Mouse (Mus musculus): ENCODE results near the gene Cdc25b. TPM values are rescaled to one million over a fixed set of nuclear protein-coding genes. Genes with fewer than 3 reads are reported as not detected.

Cdc25b gene
- polyA plus RNA-seq, 1 experiment from 2014 or later, result 77.7 TPM

DNA sequence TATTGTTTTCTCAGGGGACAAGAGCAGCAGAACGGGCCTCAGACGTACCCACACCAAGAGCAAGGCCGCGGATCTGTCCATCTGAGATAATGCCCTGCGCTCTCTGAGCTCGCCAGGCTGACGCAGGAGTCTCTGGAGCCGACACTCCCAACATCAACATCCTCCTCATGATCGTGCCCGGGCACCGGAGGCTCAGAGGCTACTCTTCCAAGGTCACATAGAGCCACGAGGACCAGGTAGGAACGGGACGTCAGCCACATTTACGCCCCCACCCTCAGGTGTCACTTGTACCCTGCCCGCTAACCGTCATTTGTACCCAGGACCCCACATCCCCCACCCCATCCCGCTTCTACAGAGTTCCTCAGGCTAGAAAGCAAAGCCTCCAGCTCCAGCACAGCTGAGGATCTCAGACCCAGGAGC is 27.2 kb upstream of the Cdc25b start:
- Histone ChIP-seq H3K9ac (replicated peaks) (peak overlapping the region; percentile 75), H3K4me2 (ENCODE audit: low read depth, low read length) (peak overlapping the region; percentile 93), H3K27me3 (ENCODE audit: insufficient read depth, low read length) (no peaks in the 10 kb centered on the region), H3K9me3 (ENCODE audit: low read length) (no peaks in the 10 kb centered on the region), H3K4me3 (ENCODE audit: low read depth, low read length) (peak overlapping the region; percentile 61), H3K36me3 (replicated peaks; ENCODE audit: insufficient read depth, low read length) (no peaks in the 10 kb centered on the region; the same call in none of the 2 replicates), H3K27ac (ENCODE audit: low read depth) (peak overlapping the region; percentile 85), H3K4me1 (ENCODE audit: insufficient read depth) (peaks cover 24% of the 10 kb centered on the region)
- WGBS (ENCODE audit: insufficient replicate concordance), result 0% methylated on average over 18 of the region's 18 CpGs
- TF ChIP-seq CTCF (IDR thresholded peaks at IDR 0.05; ENCODE audit: low read depth), result no peak
- TF ChIP-seq EP300 (IDR thresholded peaks at IDR 0.05; ENCODE audit: low read depth), result peak; percentile 39; the same call in 1 of the 2 replicates
- DNase-seq, result peak; percentile 73
- peak; percentile 81 for ATAC-seq

DNA sequence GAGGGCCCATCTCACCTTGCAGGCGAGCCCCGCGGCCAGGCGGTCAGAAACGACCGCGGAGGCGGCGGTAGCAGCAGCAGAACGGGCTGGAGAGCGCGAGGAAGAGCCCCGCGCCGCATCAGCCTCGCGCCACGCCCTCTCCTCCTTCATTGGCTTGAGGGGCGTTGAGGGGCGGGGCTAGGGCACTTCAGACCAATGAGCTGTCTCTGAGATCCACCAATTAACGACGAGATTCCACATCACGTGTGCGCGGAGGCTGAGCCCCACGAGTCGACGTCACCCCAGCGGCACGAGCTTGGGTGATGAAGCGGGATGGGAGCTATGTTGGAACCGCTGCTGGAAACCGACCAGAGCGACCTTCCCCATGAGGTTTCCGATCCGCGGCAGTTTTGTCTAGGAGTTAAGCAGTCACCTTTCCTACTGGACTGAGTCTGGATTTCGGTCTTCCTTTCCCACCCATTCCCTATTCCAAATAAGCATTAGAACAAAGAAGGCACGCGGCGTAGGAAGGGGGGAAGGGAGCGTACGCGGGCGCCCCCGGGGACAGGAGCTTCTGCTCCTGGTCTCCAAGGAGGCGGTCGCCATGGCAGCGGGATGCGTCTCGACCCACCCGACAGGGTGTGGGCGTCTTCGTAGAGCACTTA is 26.7 kb upstream of the Cdc25b start, which contains the start of gene 1700037H04Rik:
1700037H04Rik (minus strand) TSS at position 144 of the 644 bp plus-strand sequence.
- WGBS (ENCODE audit: insufficient replicate concordance), result under 1% methylated on average over 52 of the region's 54 CpGs
- DNase-seq (peak; percentile 98), ATAC-seq (peak; percentile 97)
- Histone ChIP-seq H3K9ac (replicated peaks) (peak within 1 kb of the TSS; percentile 75), H3K27me3 (ENCODE audit: insufficient read depth, low read length) (no peaks in the 10 kb centered on the region), H3K4me1 (ENCODE audit: insufficient read depth) (peaks cover 24% of the 10 kb centered on the region), H3K9me3 (ENCODE audit: low read length) (no peaks in the 10 kb centered on the region), H3K4me2 (ENCODE audit: low read depth, low read length) (peak within 1 kb of the TSS; percentile 93), H3K27ac (ENCODE audit: low read depth) (peak within 1 kb of the TSS; percentile 85), H3K36me3 (replicated peaks; ENCODE audit: insufficient read depth, low read length) (no peaks in the 10 kb centered on the region; the same call in 1 of the 2 replicates), H3K4me3 (ENCODE audit: low read depth, low read length) (peak within 1 kb of the TSS; percentile 61)
- no peak for TF ChIP-seq CTCF (IDR thresholded peaks at IDR 0.05; ENCODE audit: low read depth)

DNA sequence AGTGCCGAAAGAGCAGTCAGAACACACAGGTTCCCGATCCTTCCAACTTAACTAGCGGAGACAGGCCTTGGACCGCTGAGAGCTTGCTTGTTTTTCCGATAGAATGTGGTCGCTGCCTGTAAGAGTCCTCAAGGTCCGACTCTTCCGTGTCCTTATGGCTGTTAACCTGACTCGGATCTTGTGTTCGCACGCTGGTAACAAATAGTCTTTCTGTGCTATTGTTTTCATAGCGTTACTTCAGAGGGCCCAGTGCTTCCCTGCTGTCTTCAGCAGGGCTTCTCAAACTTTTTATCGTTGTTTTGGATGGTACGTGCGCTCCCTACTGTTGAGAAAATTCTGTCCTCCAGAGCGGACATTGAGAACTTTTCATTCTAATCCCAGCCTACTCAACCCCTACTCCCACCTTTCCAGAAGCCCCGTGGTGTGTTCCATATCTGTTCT is 26.1 kb upstream of the Cdc25b start:
- Histone ChIP-seq H3K4me1 (ENCODE audit: insufficient read depth) (peaks cover 24% of the 10 kb centered on the region), H3K9me3 (ENCODE audit: low read length) (no peaks in the 10 kb centered on the region), H3K27me3 (ENCODE audit: insufficient read depth, low read length) (no peaks in the 10 kb centered on the region), H3K27ac (ENCODE audit: low read depth) (peak overlapping the region; percentile 79), H3K9ac (replicated peaks) (peak overlapping the region; percentile 58), H3K4me2 (ENCODE audit: low read depth, low read length) (peak overlapping the region; percentile 93), H3K36me3 (replicated peaks; ENCODE audit: insufficient read depth, low read length) (no peaks in the 10 kb centered on the region), H3K4me3 (ENCODE audit: low read depth, low read length) (peak overlapping the region; percentile 61)
- WGBS (ENCODE audit: insufficient replicate concordance), result 1% methylated on average over 17 of the region's 17 CpGs
- no peak for ATAC-seq
- TF ChIP-seq CTCF (IDR thresholded peaks at IDR 0.05; ENCODE audit: low read depth), result peak; percentile 51
- no peak for TF ChIP-seq EP300 (IDR thresholded peaks at IDR 0.05; ENCODE audit: low read depth)
- no peak for DNase-seq

DNA sequence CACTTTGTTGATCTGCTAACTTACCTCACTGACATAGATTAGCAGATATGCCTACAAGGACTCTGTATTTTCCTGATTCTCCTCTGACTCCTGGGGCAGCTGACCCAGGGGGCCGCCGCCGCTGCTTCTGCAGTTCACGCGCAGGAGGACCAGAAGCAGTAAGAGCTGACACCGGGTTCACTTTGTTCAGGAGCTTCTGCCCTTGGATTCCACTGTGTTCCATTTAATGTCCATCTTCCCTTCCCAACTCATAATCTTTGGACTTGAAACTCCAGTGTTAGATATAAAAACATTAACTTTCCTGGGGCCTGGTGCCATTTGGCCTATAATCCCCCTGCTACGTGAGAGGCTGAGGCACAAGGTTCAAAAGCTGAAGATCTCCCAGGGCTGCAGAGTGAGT is 22.8 kb upstream of the Cdc25b start:
- no peaks in the 10 kb centered on the region for H3K36me3 ChIP-seq (replicated peaks; ENCODE audit: insufficient read depth, low read length)
- H3K4me3 ChIP-seq (ENCODE audit: low read depth, low read length), result no peak overlapping the region
- peaks cover 4% of the 10 kb centered on the region; the same call in 1 of the 2 replicates for H3K9me3 ChIP-seq (ENCODE audit: low read length)
- ATAC-seq (no peak), DNase-seq (no peak)
- no peak overlapping the region for H3K4me2 ChIP-seq (ENCODE audit: low read depth, low read length)
- 85% methylated on average over 7 of the region's 7 CpGs for WGBS (ENCODE audit: insufficient replicate concordance)
- TF ChIP-seq EP300 (IDR thresholded peaks at IDR 0.05; ENCODE audit: low read depth) (no peak), CTCF (IDR thresholded peaks at IDR 0.05; ENCODE audit: low read depth) (no peak)
- no peak overlapping the region for H3K27ac ChIP-seq (ENCODE audit: low read depth)
- peaks cover 12% of the 10 kb centered on the region for H3K4me1 ChIP-seq (ENCODE audit: insufficient read depth)
- 0 out of 2 replicates have a peak, but pooled peaks cover 4% of the 10 kb centered on the region for H3K27me3 ChIP-seq (ENCODE audit: insufficient read depth, low read length)
- no peak overlapping the region for H3K9ac ChIP-seq (replicated peaks)

DNA sequence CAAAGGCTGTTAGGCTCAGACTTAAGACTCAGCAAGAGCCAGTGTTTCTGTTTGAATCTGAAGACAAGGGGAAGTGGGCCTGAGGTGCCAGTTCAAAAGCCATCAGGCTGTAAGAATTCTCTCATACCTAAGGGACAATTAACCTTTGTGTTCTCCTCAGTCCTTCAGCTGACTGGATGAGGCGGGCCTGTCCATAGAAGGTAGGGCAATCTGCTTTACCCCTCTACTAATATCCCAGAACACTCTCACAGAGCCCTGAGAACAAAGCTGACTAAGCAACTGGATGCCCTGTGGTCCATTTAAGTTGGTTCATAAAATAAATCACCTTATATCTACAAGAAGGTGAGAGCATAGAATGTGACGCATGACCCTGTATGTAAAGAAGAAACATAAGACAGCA is 20.6 kb upstream of the Cdc25b start:
- ATAC-seq, result no peak
- Histone ChIP-seq H3K9me3 (ENCODE audit: low read length) (peaks cover 4% of the 10 kb centered on the region; the same call in 1 of the 2 replicates), H3K36me3 (replicated peaks; ENCODE audit: insufficient read depth, low read length) (no peaks in the 10 kb centered on the region), H3K9ac (replicated peaks) (no peak overlapping the region), H3K4me1 (ENCODE audit: insufficient read depth) (peaks cover 5% of the 10 kb centered on the region), H3K27me3 (ENCODE audit: insufficient read depth, low read length) (peaks cover 21% of the 10 kb centered on the region), H3K27ac (ENCODE audit: low read depth) (no peak overlapping the region), H3K4me2 (ENCODE audit: low read depth, low read length) (no peak overlapping the region), H3K4me3 (ENCODE audit: low read depth, low read length) (no peak overlapping the region)
- TF ChIP-seq EP300 (IDR thresholded peaks at IDR 0.05; ENCODE audit: low read depth) (no peak), CTCF (IDR thresholded peaks at IDR 0.05; ENCODE audit: low read depth) (no peak)
- WGBS (ENCODE audit: insufficient replicate concordance), result 83% methylated on average over 2 of the region's 2 CpGs
- DNase-seq, result no peak

DNA sequence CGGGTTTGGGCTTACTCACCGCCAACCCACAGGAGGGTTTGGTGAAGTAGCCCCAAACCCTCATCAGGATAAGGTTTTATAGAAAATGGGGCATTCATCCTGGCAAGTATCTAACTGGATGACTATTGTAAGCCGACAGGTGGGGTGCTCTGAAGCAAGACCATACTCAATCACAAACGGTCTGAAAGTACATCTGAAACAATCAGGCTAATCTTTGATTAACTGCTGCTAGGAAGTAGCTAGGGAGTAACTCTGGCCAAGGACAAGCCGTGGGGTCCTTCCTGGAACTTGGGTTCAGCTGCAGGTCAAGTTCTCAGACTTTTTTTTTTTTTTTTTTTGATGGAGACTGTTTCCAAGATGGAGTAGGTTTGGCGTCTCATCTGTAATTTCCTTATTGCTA is 18.8 kb upstream of the Cdc25b start:
- DNase-seq (no peak), ATAC-seq (no peak)
- 67% methylated on average over 6 of the region's 6 CpGs for WGBS (ENCODE audit: insufficient replicate concordance)
- TF ChIP-seq CTCF (IDR thresholded peaks at IDR 0.05; ENCODE audit: low read depth), result no peak
- TF ChIP-seq EP300 (IDR thresholded peaks at IDR 0.05; ENCODE audit: low read depth), result no peak
- Histone ChIP-seq H3K36me3 (replicated peaks; ENCODE audit: insufficient read depth, low read length) (no peaks in the 10 kb centered on the region), H3K9ac (replicated peaks) (no peak overlapping the region), H3K27ac (ENCODE audit: low read depth) (no peak overlapping the region), H3K9me3 (ENCODE audit: low read length) (peaks cover 4% of the 10 kb centered on the region; the same call in 1 of the 2 replicates), H3K4me3 (ENCODE audit: low read depth, low read length) (no peak overlapping the region), H3K4me1 (ENCODE audit: insufficient read depth) (peaks cover 10% of the 10 kb centered on the region), H3K27me3 (ENCODE audit: insufficient read depth, low read length) (peaks cover 39% of the 10 kb centered on the region), H3K4me2 (ENCODE audit: low read depth, low read length) (no peak overlapping the region)
